Mouse (Mus musculus): ENCODE results near the gene Olfr323. TPM values are rescaled to one million over a fixed set of nuclear protein-coding genes. Genes with fewer than 3 reads are reported as not detected.

The Olfr323 gene
- total and polyA plus RNA-seq, 2 experiments from 2014 or later: not detected

DNA sequence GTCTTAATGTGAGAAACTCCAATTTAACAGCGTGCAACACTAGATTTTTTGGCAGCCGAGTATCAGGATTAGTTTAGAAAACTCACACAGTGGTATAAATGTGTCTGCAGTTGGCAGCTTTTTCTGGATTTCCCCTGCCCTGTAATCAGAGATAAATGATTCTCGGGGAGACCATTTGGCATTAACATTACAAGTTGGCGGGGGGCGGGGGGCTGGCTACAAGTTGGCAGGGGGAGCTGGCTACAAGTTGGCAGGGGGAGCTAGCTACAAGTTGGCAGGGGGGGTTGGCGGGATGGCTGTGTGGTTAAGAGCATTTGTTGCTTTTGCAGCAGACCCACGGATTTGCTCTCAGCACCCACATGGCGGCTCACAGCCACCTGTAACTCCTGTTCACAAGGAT lies 51.7 kb downstream of the Olfr323 start:
- TF ChIP-seq CTCF (IDR thresholded peaks at IDR 0.05; ENCODE audit: low read depth): no peak
- H3K36me3 ChIP-seq (ENCODE audit: insufficient read depth, low read length): no peaks in the 10 kb centered on the region
- no peaks in the 10 kb centered on the region for H3K9me3 ChIP-seq (ENCODE audit: low read length)
- H3K4me1 ChIP-seq (ENCODE audit: insufficient read depth, low read length): no peaks in the 10 kb centered on the region
- no peak overlapping the region for H3K9ac ChIP-seq (replicated peaks; ENCODE audit: low read length)
- ATAC-seq (no peak), DNase-seq (ENCODE audit: low spot score) (peak; percentile 55)
- 55% methylated on average over 8 of the region's 8 CpGs for WGBS
- H3K4me2 ChIP-seq (ENCODE audit: low read depth, low read length): no peak overlapping the region
- H3K27ac ChIP-seq: no peak overlapping the region
- H3K27me3 ChIP-seq (ENCODE audit: insufficient read depth, low read length): no peaks in the 10 kb centered on the region
- H3K4me3 ChIP-seq (ENCODE audit: low read length): no peak overlapping the region

DNA sequence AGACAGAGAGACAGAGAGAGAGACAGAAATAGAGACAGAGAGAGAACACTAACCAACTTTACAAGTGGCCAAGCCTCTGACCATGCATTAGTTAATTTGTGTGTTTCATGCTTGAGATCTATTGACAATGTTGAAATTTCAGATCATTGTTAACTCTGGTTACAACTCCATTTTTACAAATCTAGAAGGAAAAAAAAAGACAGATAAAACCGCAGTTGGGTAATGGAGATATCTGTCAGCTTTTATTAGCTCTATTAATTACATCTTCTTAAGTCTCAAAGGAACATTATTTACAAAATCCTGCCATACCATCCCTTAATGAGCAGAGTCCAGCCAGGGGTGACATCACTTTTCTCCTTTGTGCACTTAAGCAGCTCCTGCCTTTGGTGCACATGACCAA lies 52.9 kb downstream of the Olfr323 start, which contains the start of gene Olfr325:
Gene Olfr325 (plus strand): TSS at position 301 of the 400 bp plus-strand sequence.
- H3K9me3 ChIP-seq (ENCODE audit: low read length): no peaks in the 10 kb centered on the region
- WGBS: 79% methylated on average over 1 of the region's 1 CpGs

More for the DNA sequence above, 52.9 kb downstream of the Olfr323 start, which contains the start of gene Olfr325:
- Histone ChIP-seq H3K4me3 (ENCODE audit: low read length) (no peak within 1 kb of the TSS), H3K4me1 (ENCODE audit: insufficient read depth, low read length) (no peaks in the 10 kb centered on the region), H3K27ac (no peak within 1 kb of the TSS), H3K9ac (replicated peaks; ENCODE audit: low read length) (no peak within 1 kb of the TSS), H3K27me3 (ENCODE audit: insufficient read depth, low read length) (no peaks in the 10 kb centered on the region), H3K4me2 (ENCODE audit: low read depth, low read length) (no peak within 1 kb of the TSS), H3K36me3 (ENCODE audit: insufficient read depth, low read length) (no peaks in the 10 kb centered on the region)
- no peak for DNase-seq (ENCODE audit: low spot score)
- TF ChIP-seq CTCF (IDR thresholded peaks at IDR 0.05; ENCODE audit: low read depth): no peak
- no peak for ATAC-seq

Other genes with a start within 250 kb of the Olfr323 start
- not detected in 2 replicates for gene 1810065E05Rik, start 209.4 kb downstream of the Olfr323 start, total RNA-seq (2014; rRNA removed)
- not detected in 2 replicates for gene 1810065E05Rik, start 209.4 kb downstream of the Olfr323 start, polyA plus RNA-seq (2015; fragmentation: Nextera tagmentation; extraction: Ambion mirVana)
- not detected in 2 replicates for gene Gm12253, start 197.9 kb downstream of the Olfr323 start, total RNA-seq (2014; rRNA removed)
- gene Gm12253, start 197.9 kb downstream of the Olfr323 start, polyA plus RNA-seq (2015; fragmentation: Nextera tagmentation; extraction: Ambion mirVana): not detected in 2 replicates
- gene Lypd9, start 177.6 kb downstream of the Olfr323 start, total RNA-seq (2014; rRNA removed): not detected in 2 replicates
- not detected in 2 replicates for gene Lypd9, start 177.6 kb downstream of the Olfr323 start, polyA plus RNA-seq (2015; fragmentation: Nextera tagmentation; extraction: Ambion mirVana)
- not detected in 2 replicates for gene Olfr30, start 168.2 kb downstream of the Olfr323 start, total RNA-seq (2014; rRNA removed)
- gene Olfr30, start 168.2 kb downstream of the Olfr323 start, polyA plus RNA-seq (2015; fragmentation: Nextera tagmentation; extraction: Ambion mirVana): not detected in 2 replicates
- not detected in 2 replicates for gene Olfr332, start 137.9 kb downstream of the Olfr323 start, total RNA-seq (2014; rRNA removed)
- not detected in 2 replicates for gene Olfr332, start 137.9 kb downstream of the Olfr323 start, polyA plus RNA-seq (2015; fragmentation: Nextera tagmentation; extraction: Ambion mirVana)
- not detected in 2 replicates for gene Olfr331, start 127.9 kb downstream of the Olfr323 start, total RNA-seq (2014; rRNA removed)
- not detected in 2 replicates for gene Olfr331, start 127.9 kb downstream of the Olfr323 start, polyA plus RNA-seq (2015; fragmentation: Nextera tagmentation; extraction: Ambion mirVana)
- not detected in 2 replicates for gene Olfr330, start 95.7 kb downstream of the Olfr323 start, total RNA-seq (2014; rRNA removed)
- gene Olfr330, start 95.7 kb downstream of the Olfr323 start, polyA plus RNA-seq (2015; fragmentation: Nextera tagmentation; extraction: Ambion mirVana): 0.15 TPM in 1 of 2 replicates, not detected in the other
- gene Olfr329-ps, start 84.1 kb downstream of the Olfr323 start, total RNA-seq (2014; rRNA removed): not detected in 2 replicates
- gene Olfr329-ps, start 84.1 kb downstream of the Olfr323 start, polyA plus RNA-seq (2015; fragmentation: Nextera tagmentation; extraction: Ambion mirVana): 0.11 TPM in 1 of 2 replicates, not detected in the other
- gene Olfr328, start 74.9 kb downstream of the Olfr323 start, total RNA-seq (2014; rRNA removed): not detected in 2 replicates
- not detected in 2 replicates for gene Olfr328, start 74.9 kb downstream of the Olfr323 start, polyA plus RNA-seq (2015; fragmentation: Nextera tagmentation; extraction: Ambion mirVana)
- not detected in 2 replicates for gene Olfr224, start 59.9 kb downstream of the Olfr323 start, total RNA-seq (2014; rRNA removed)
- 0.08 TPM in 1 of 2 replicates, not detected in the other for gene Olfr224, start 59.9 kb downstream of the Olfr323 start, polyA plus RNA-seq (2015; fragmentation: Nextera tagmentation; extraction: Ambion mirVana)
- gene Olfr325, start 52.8 kb downstream of the Olfr323 start, total RNA-seq (2014; rRNA removed): not detected in 2 replicates
- not detected in 2 replicates for gene Olfr325, start 52.8 kb downstream of the Olfr323 start, polyA plus RNA-seq (2015; fragmentation: Nextera tagmentation; extraction: Ambion mirVana)
- gene Olfr324, start 35.4 kb downstream of the Olfr323 start, total RNA-seq (2014; rRNA removed): 0.26 and 0.54 TPM in 2 replicates
- gene Olfr324, start 35.4 kb downstream of the Olfr323 start, polyA plus RNA-seq (2015; fragmentation: Nextera tagmentation; extraction: Ambion mirVana): 0.05 and 0.13 TPM in 2 replicates
- not detected in 2 replicates for gene 2210407C18Rik, start 14.4 kb downstream of the Olfr323 start, total RNA-seq (2014; rRNA removed)
- not detected in 2 replicates for gene 2210407C18Rik, start 14.4 kb downstream of the Olfr323 start, polyA plus RNA-seq (2015; fragmentation: Nextera tagmentation; extraction: Ambion mirVana)
- gene Trim58, start 10.0 kb upstream of the Olfr323 start, total RNA-seq (2014; rRNA removed): 0.10 TPM in 1 of 2 replicates, not detected in the other
- gene Trim58, start 10.0 kb upstream of the Olfr323 start, polyA plus RNA-seq (2015; fragmentation: Nextera tagmentation; extraction: Ambion mirVana): 0.10 and 0.31 TPM in 2 replicates
- 0.07 and 0.16 TPM in 2 replicates for gene Olfr322, start 28.3 kb upstream of the Olfr323 start, total RNA-seq (2014; rRNA removed)
- not detected in 2 replicates for gene Olfr322, start 28.3 kb upstream of the Olfr323 start, polyA plus RNA-seq (2015; fragmentation: Nextera tagmentation; extraction: Ambion mirVana)
- not detected in 2 replicates for gene Olfr320, start 50.6 kb upstream of the Olfr323 start, total RNA-seq (2014; rRNA removed)
- gene Olfr320, start 50.6 kb upstream of the Olfr323 start, polyA plus RNA-seq (2015; fragmentation: Nextera tagmentation; extraction: Ambion mirVana): not detected in 2 replicates
- not detected in 2 replicates for gene Olfr319, start 68.7 kb upstream of the Olfr323 start, total RNA-seq (2014; rRNA removed)
- gene Olfr319, start 68.7 kb upstream of the Olfr323 start, polyA plus RNA-seq (2015; fragmentation: Nextera tagmentation; extraction: Ambion mirVana): not detected in 2 replicates
- not detected in 2 replicates for gene Olfr318, start 93.5 kb upstream of the Olfr323 start, total RNA-seq (2014; rRNA removed)
- gene Olfr318, start 93.5 kb upstream of the Olfr323 start, polyA plus RNA-seq (2015; fragmentation: Nextera tagmentation; extraction: Ambion mirVana): not detected in 2 replicates
- 1.7 and 2.3 TPM in 2 replicates for gene Olfr317, start 108.7 kb upstream of the Olfr323 start, total RNA-seq (2014; rRNA removed)
- gene Olfr317, start 108.7 kb upstream of the Olfr323 start, polyA plus RNA-seq (2015; fragmentation: Nextera tagmentation; extraction: Ambion mirVana): 0.08 and 0.18 TPM in 2 replicates
- not detected in 2 replicates for gene Olfr316, start 122.2 kb upstream of the Olfr323 start, total RNA-seq (2014; rRNA removed)
- not detected in 2 replicates for gene Olfr316, start 122.2 kb upstream of the Olfr323 start, polyA plus RNA-seq (2015; fragmentation: Nextera tagmentation; extraction: Ambion mirVana)
- not detected in 2 replicates for gene Olfr315, start 142.7 kb upstream of the Olfr323 start, total RNA-seq (2014; rRNA removed)
- not detected in 2 replicates for gene Olfr315, start 142.7 kb upstream of the Olfr323 start, polyA plus RNA-seq (2015; fragmentation: Nextera tagmentation; extraction: Ambion mirVana)
- not detected in 2 replicates for gene Olfr314, start 152.5 kb upstream of the Olfr323 start, total RNA-seq (2014; rRNA removed)
- not detected in 2 replicates for gene Olfr314, start 152.5 kb upstream of the Olfr323 start, polyA plus RNA-seq (2015; fragmentation: Nextera tagmentation; extraction: Ambion mirVana)
- 4.7 and 5.9 TPM in 2 replicates for gene Fam183b, start 171.5 kb upstream of the Olfr323 start, total RNA-seq (2014; rRNA removed)
- gene Fam183b, start 171.5 kb upstream of the Olfr323 start, polyA plus RNA-seq (2015; fragmentation: Nextera tagmentation; extraction: Ambion mirVana): 11.1 and 15.0 TPM in 2 replicates
- gene Olfr313, start 184.5 kb upstream of the Olfr323 start, total RNA-seq (2014; rRNA removed): not detected in 2 replicates
- gene Olfr313, start 184.5 kb upstream of the Olfr323 start, polyA plus RNA-seq (2015; fragmentation: Nextera tagmentation; extraction: Ambion mirVana): not detected in 2 replicates
- gene Olfr312, start 198.7 kb upstream of the Olfr323 start, total RNA-seq (2014; rRNA removed): not detected in 2 replicates
- gene Olfr312, start 198.7 kb upstream of the Olfr323 start, polyA plus RNA-seq (2015; fragmentation: Nextera tagmentation; extraction: Ambion mirVana): not detected in 2 replicates
- not detected in 2 replicates for gene Olfr311, start 208.8 kb upstream of the Olfr323 start, total RNA-seq (2014; rRNA removed)
- not detected in 2 replicates for gene Olfr311, start 208.8 kb upstream of the Olfr323 start, polyA plus RNA-seq (2015; fragmentation: Nextera tagmentation; extraction: Ambion mirVana)
- gene Gm12258, start 216.7 kb upstream of the Olfr323 start, total RNA-seq (2014; rRNA removed): 13.3 and 16.4 TPM in 2 replicates
- 7.9 and 9.9 TPM in 2 replicates for gene Gm12258, start 216.7 kb upstream of the Olfr323 start, polyA plus RNA-seq (2015; fragmentation: Nextera tagmentation; extraction: Ambion mirVana)
- 6.9 and 8.7 TPM in 2 replicates for gene 2810021J22Rik, start 236.7 kb upstream of the Olfr323 start, total RNA-seq (2014; rRNA removed)
- 5.4 and 7.7 TPM in 2 replicates for gene 2810021J22Rik, start 236.7 kb upstream of the Olfr323 start, polyA plus RNA-seq (2015; fragmentation: Nextera tagmentation; extraction: Ambion mirVana)

Data from hindbrain, postnatal 0 days (tissue).